Mouse (Mus musculus) brain, embryonic 18.5 days (tissue): ENCODE measurements around the gene Vps37c.

ENCODE experiments used
- DNase-seq: peaks from one replicate; pipeline ENCODE4 v3.0.0-alpha.2; 2012; ENCODE audit warnings: low read depth, low spot score

Gene Vps37c

GRCm38 (mm10) chr19:10688537-10689352, at the start of gene Vps37c:
Gene Vps37c, plus strand, starts transcription at chr19:10688735.
- peak; percentile 84 for DNase-seq

GRCm38 (mm10) chr19:10640080-10640479, 48.5 kb upstream of the Vps37c start:
- no peak for DNase-seq

- no peak for DNase-seq
These were observed 47.8 kb upstream of the Vps37c start for GRCm38 (mm10) chr19:10640589-10641378.

- DNase-seq = no peak
These were observed 42.9 kb upstream of the Vps37c start for GRCm38 (mm10) chr19:10645616-10646015.

DNA sequence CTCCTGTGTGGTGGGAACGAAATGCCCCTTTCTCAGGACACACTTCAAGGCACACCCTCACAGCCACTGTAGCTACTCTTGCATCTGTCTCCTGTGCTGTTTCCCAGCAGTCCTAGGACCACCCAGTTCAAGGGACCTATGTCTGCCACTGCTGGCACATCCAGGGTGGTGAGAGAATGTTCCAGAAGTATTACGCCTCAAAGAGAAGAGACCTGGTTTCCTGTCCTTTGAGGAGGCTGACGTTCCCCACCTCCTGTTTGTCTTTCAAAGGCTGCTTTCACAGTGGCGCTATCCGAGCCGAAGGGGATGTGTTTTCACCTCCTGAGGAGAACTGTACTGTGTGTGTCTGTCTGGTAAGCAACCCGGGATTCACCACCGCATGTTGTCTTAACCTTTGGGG, 40.4 kb upstream of the Vps37c start:
- DNase-seq = no peak

DNA sequence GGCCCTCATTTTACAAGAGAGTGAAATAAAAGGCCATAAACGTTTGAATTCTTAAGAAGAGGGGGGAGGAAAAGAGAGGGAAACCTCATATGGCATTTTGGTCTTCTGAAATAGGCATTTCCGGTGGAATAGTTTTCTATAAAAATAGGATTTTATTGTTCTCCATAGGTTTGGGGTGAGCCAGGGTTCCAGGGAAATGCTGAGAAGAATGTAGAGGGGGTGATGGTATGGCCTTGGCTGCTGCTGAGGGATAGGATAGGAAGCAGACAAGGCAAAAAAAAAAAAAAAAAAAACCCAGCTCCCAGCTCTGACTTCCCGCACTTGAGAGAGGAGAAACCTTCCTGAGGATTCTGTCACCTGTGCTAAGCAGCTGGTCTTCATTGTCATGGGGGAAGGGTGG, 32.5 kb upstream of the Vps37c start:
- DNase-seq = no peak

GRCm38 (mm10) chr19:10657742-10658141, 30.8 kb upstream of the Vps37c start:
- no peak for DNase-seq

DNA sequence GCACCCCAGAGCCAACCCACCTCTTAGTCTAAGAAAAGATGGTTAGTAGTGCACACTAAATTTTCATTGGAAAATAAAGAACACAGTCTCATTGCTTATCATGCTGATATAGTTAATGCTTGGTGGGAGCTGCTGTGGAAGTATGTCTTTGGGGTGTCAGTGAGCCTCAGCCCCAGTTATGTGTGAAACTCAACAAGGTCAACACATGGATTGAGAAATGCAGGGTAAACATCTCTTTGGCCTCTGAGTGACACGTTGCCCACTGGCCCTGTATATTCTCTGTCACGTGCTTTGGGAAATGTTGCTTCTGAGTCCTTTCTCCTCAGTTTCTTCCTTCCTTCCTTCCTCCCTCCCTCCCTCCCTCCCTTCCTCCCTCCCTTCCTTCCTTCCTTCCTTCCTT, 30.1 kb upstream of the Vps37c start:
- DNase-seq = no peak

DNA sequence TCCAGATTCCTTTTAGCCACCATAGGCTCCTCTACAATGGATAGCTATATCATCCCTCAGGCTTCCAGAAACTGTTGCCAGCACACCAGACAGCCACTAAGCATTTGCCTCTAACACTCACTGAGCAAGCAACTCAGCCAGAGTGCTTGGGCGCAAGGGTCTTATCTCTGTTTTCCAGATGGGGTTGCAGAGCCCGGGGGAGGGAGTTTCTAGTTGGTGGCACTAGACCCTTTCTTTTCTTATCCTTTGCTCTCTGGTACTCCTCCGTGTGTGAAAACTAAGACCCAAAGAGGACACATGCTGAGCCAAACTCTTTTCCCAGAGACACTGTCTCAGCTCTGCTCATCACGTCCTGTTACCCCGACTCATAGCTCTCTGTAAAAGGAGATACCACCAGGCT, 27.2 kb upstream of the Vps37c start:
- DNase-seq = no peak

DNA sequence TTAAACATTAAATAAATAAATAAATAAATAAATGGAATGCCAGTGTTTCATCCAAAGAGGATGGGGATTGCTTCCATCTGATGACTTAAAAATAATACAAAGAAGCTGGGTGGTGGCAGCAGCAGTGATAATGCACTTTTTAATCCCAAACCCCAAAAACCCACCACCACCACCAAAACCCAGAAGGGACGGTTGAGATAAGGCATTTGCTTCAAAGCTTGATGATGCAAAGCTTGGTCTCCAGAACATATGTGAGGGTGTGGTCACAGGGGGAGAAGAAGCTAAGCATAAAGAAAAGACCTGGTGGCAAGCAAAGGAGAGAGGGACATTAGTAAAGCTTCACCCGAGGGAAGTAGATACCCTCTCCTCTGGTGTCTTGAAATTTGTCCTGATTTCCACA, 26.6 kb upstream of the Vps37c start:
- DNase-seq = no peak

DNA sequence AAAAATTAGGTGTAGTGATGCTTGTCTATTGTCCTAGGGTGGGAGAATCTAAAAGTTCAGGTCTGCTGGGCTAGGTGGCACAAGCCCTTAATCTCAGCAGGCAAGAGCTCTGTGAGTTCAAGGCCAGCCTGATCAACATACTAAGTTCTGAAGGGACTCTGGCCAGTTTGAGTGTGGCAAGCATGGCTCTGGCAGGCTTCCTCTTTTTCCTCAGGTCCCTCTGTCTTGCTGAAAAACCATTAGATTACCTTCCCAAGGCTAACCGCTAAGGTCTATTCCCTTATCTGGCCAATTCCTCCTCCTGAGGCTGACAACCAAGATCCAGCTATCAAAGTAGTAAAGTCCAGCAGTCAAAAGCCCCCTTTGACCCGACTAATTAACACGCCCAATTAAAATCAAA, 25.9 kb upstream of the Vps37c start:
- DNase-seq = no peak

DNA sequence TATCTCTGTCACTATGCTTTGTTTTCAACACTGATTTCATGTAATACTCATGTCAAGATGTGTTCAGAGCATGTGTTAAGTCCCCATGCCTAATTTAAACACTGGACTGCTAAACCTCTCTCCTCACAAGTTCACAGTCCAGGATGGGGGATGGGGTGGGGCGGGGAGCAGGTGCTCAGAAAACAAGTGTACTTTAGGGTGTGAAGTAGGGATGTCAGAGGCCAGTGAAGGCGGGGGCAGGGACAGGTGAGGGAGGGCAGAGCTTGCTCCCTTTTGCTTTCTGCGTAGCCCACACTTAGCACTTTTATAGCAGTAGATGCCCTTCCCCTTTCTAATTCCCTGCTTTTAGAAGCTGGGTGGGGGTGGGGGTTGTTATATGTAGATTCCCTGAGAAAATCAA, 23.4 kb upstream of the Vps37c start:
- DNase-seq = no peak

DNA sequence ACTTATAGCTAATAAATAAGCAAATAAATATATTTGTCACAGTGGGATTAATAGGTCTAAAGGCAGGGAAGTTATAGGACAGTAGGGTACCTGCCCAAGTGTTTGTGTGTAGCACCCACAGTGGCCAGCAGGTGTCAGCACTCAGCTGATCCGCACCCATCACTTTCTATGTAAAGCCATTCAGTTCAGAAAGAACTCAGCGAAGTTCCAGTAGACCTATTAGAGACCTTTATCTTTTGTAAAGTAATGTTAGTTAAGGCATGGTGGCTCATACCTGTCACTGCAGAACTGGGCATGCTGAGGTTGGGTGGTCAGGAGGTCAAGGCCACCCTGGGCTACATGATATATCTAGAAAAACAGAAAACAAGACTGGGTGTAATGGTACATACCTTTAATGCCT, 23.0 kb upstream of the Vps37c start:
- DNase-seq = no peak

DNA sequence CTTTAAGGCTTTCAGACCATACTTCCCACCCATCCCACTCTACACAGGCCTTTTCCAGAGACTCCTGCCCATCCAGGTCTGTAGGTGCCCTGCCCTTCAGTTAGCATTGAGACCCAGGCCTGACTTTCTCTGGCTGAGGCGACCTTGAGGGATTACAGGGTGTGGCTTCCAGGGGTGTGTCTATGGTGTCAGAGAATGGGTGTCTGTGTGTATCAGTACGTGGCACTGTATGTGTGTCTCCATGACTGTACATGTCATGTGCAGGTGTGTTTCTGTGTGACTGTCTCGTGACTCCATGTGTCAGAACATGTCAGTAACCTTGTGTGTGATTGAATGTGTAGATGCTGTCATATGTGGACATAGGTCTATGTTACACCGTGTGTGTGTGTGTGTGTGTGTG, 17.2 kb upstream of the Vps37c start:
- no peak for DNase-seq

- DNase-seq = no peak
These were observed 16.6 kb upstream of the Vps37c start for GRCm38 (mm10) chr19:10671854-10672417.

- no peak for DNase-seq
These were observed 15.3 kb upstream of the Vps37c start for GRCm38 (mm10) chr19:10673275-10673674.

GRCm38 (mm10) chr19:10676656-10677055, 11.9 kb upstream of the Vps37c start:
- DNase-seq = no peak

DNA sequence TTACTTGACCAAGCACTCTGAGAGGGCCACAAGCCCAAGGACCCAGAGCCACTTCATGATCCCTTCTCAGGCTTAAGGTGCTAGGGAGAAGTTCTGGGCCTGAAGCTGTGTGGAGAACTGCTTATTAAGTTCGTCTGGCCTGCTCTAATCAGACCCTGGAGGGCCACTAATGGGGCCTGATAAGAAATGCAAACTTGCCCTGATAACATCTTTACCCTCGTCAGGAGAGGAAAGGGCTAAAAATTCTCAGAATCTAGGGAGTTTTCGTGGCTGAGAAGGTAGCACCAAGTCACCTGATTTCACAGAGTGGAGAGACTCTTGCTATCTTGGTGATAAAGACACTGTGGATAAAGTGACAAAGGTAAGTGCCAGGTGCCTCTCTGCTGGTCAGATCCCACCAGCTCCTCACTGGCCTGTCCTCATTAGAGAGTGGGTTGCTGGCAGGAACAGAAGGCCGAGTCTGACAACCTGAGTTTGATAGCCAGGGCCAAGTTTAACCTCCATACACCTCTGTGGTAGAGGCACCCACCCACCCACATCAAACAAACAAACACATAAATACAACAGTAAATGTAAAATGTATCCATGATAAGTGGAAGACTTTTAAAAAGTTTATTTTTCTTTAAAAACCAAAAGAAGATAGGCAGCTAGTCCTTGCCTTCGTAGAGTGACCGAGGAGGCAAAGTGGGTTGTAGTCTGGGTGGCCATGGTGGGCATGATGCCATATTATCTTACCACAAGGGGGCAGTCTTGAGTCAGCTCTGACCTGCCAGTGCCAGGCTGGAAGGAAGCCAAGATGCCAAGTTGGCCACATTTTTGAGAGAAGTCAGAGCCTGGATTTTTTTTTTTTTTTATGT, 10.4 kb upstream of the Vps37c start, which contains the start of gene Pga5:
Gene Pga5, minus strand, starts transcription at position 157 of the 857 bp plus-strand sequence.
- no peak for DNase-seq

- no peak for DNase-seq
These were observed 9.8 kb upstream of the Vps37c start for GRCm38 (mm10) chr19:10678772-10679067.

DNA sequence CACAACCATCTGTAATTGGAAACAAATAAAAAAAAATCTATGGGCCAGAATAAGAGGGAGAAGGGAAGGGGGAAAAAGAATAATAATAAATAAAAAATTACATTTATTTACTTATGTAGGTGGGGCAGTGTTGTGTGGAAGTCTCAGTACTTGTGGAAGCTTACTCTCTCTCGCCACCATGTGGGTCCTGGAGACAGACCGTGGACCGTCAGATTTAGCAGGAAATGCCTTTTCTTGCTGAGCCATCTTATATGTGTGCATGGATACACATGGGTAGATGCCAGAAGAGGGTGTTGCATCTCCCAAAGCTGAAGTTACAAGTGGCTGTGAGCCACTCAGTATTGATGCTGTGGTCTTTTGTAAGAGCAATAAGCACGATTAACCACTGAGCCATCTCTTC, 7.0 kb upstream of the Vps37c start:
- DNase-seq = no peak

GRCm38 (mm10) chr19:10685081-10685480, 3.5 kb upstream of the Vps37c start:
- no peak for DNase-seq

DNA sequence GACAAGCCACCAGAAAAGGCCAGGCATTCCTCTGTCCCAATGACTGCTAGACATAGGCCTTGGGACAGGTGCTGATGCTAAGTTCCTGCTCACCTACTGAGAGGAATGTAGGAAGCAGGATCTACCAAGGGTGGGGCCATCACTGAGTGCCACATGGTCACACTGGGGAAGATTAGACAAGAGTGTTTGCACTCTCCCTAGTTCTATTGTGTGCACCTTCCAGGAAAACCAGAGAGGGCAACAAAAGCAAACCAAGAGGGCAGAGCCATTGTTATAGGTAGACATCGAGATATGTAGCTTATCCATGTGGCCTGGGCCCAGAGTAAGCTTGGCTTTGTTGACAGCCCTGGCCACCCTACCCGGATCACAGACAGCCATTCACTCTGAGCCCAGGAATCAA, 2.8 kb upstream of the Vps37c start:
- DNase-seq = no peak
